ENCODE assay signal across 8 mouse cellular contexts in genomic region chr11:115823774-115824740, GRCm38 (mm10). TPM values are rescaled to one million over a fixed set of nuclear protein-coding genes. Genes with fewer than 3 reads are reported as not detected.
DNase-seq lines count a peak whose midpoint lies in the region; ATAC-seq and TF ChIP-seq lines count a peak whose summit lies in the region.

TSS of gene Llgl2 (plus strand) at chr11:115824049.

- DNase-seq in CH12.LX (ENCODE audit: extremely low read depth): peak; percentile 88
- peak; percentile 86 for DNase-seq in brain, adult 2 months (ENCODE audit: low read depth, low spot score)
- peak; percentile 97 for DNase-seq in kidney, postnatal 14 days
- DNase-seq in lung, postnatal 10 days: peak; percentile 93
- DNase-seq in ovary, postnatal 14 days (ENCODE audit: low spot score): peak; percentile 74
- DNase-seq in thymus, postnatal 10 days (ENCODE audit: low spot score in 2 of 2): peak; percentile 71 to 82

- no peak within 1 kb of the TSS for H3K27ac ChIP-seq in CH12.LX (ENCODE audit: insufficient read depth, low read depth)
- peak within 1 kb of the TSS; percentile 58; the same call in 1 of the 2 replicates for H3K27ac ChIP-seq in heart, embryonic 15.5 days

- dilution Hi-C loops in CH12.LX (cut with MboI; ENCODE audit: extremely low pct_ligation_motif_present, extremely low pct_unique_long_range_greater_than_20kb, low sequenced_read_pairs): no loop called here

- WGBS in heart, embryonic 15.5 days: under 1% methylated on average over 87 of the region's 87 CpGs

- peaks cover 5 to 29% of the 10 kb centered on the region in 2 experiments; a peak in 3 of 4 replicates for H3K4me1 ChIP-seq in CH12.LX (ENCODE audit: control insufficient read depth in 1 of 2, insufficient read depth in 2 of 2)
- peaks cover 29% of the 10 kb centered on the region for H3K4me1 ChIP-seq in heart, embryonic 15.5 days (replicated peaks)

- no peak for TF ChIP-seq EP300 in CH12.LX (IDR thresholded peaks at IDR 0.05; ENCODE audit: low read length)

- H3K9me3 ChIP-seq in CH12.LX (replicated peaks; ENCODE audit: low read length): no peaks in the 10 kb centered on the region
- no peaks in the 10 kb centered on the region for H3K9me3 ChIP-seq in heart, embryonic 15.5 days (replicated peaks)

- peak within 1 kb of the TSS; percentile 58 to 73 (median 65) for H3K4me3 ChIP-seq in CH12.LX (replicated peaks in 1 of 3; ENCODE audit: low read depth in 2 of 3, low read length in 2 of 3, poor library complexity in 1 of 3)
- H3K4me3 ChIP-seq in heart, embryonic 15.5 days: peak within 1 kb of the TSS; percentile 94

- TF ChIP-seq RAD21 in CH12.LX (IDR thresholded peaks at IDR 0.05; ENCODE audit: low read depth, low read length): no peak

- peak within 1 kb of the TSS; percentile 65 for H3K9ac ChIP-seq in CH12.LX (ENCODE audit: insufficient read depth, low read depth)
- peak within 1 kb of the TSS; percentile 79 for H3K9ac ChIP-seq in heart, embryonic 15.5 days

- peak; percentile 90 for TF ChIP-seq POLR2A in CH12.LX (IDR thresholded peaks at IDR 0.05; ENCODE audit: low read depth, low read length)

- in situ Hi-C loops in CH12.LX (cut with MboI; ENCODE audit: low pct_ligation_motif_present, low pct_unique_long_range_greater_than_20kb, low sequenced_read_pairs): no loop called here

- no peaks in the 10 kb centered on the region for H3K27me3 ChIP-seq in CH12.LX (replicated peaks)
- H3K27me3 ChIP-seq in heart, embryonic 15.5 days: no peaks in the 10 kb centered on the region

- peak; percentile 92 for ATAC-seq in erythroblast, adult 5-6 weeks (replicated peaks; ENCODE audit: low FRiP score, poor library complexity, severe bottlenecking)
- peak; percentile 93 for ATAC-seq in heart, embryonic 15.5 days (replicated peaks; ENCODE audit: insufficient number of reproducible peaks, insufficient read depth, low FRiP score, low read depth)

- peaks cover 28 to 45% of the 10 kb centered on the region in 2 experiments for H3K36me3 ChIP-seq in CH12.LX (replicated peaks in 1 of 2; ENCODE audit: control insufficient read depth in 1 of 2, insufficient read depth in 1 of 2, low read length in 1 of 2)
- peaks cover 31% of the 10 kb centered on the region for H3K36me3 ChIP-seq in heart, embryonic 15.5 days

- H3K4me2 ChIP-seq in CH12.LX (ENCODE audit: insufficient read depth, low read depth, poor library complexity, severe bottlenecking): peak within 1 kb of the TSS; percentile 93
- peak within 1 kb of the TSS; percentile 96 for H3K4me2 ChIP-seq in heart, embryonic 15.5 days

- H3K79me2 ChIP-seq in CH12.LX (replicated peaks; ENCODE audit: control insufficient read depth, extremely low read depth, insufficient read depth, poor library complexity, severe bottlenecking): no peaks in the 10 kb centered on the region

- no peak for TF ChIP-seq CTCF in CH12.LX (conservative IDR thresholded peaks at IDR 0.05 in 1 of 2, IDR thresholded peaks at IDR 0.05 in 1 of 2; ENCODE audit: low read depth in 2 of 2, low read length in 2 of 2)

TF ChIP-seq in CH12.LX, 34 proteins besides CTCF, POLR2A, EP300 and RAD21:
- peak; percentile 63 for TF ChIP-seq CHD2 (IDR thresholded peaks at IDR 0.05; ENCODE audit: low read length)
- peak; percentile 88 for TF ChIP-seq NELFE (IDR thresholded peaks at IDR 0.05; ENCODE audit: low read depth, low read length)
- TF ChIP-seq MEF2A (IDR thresholded peaks at IDR 0.05; ENCODE audit: borderline replicate concordance, low read depth, low read length): 0 out of 2 replicates have a peak, but pooled peaks have one; percentile 7
- TF ChIP-seq ELF1 (IDR thresholded peaks at IDR 0.05; ENCODE audit: low read depth, low read length): peak; percentile 79
- TF ChIP-seq SMC3 (IDR thresholded peaks at IDR 0.05; ENCODE audit: low read depth, low read length): no peak
- peak; percentile 33 for TF ChIP-seq NRF1 (IDR thresholded peaks at IDR 0.05; ENCODE audit: low read depth, low read length)
- peak; percentile 65; the same call in 1 of the 2 replicates for TF ChIP-seq SIN3A (IDR thresholded peaks at IDR 0.05; ENCODE audit: low read length)
- no peak for TF ChIP-seq ZKSCAN1 (IDR thresholded peaks at IDR 0.05; ENCODE audit: borderline replicate concordance, low read depth, low read length)
- peak; percentile 36 for TF ChIP-seq MXI1 (IDR thresholded peaks at IDR 0.05; ENCODE audit: low read depth, low read length)
- TF ChIP-seq TCF12 (IDR thresholded peaks at IDR 0.05; ENCODE audit: low read depth, low read length): peak; percentile 59; the same call in 1 of the 2 replicates
- peak; percentile 54 for TF ChIP-seq POLR2AphosphoS2 (IDR thresholded peaks at IDR 0.05; ENCODE audit: low read depth, low read length)
- TF ChIP-seq CHD1 (IDR thresholded peaks at IDR 0.05; ENCODE audit: low read depth, low read length): no peak
- peak; percentile 90 for TF ChIP-seq ZMIZ1 (IDR thresholded peaks at IDR 0.05; ENCODE audit: low read depth, low read length)
- no peak for TF ChIP-seq GABPA (IDR thresholded peaks at IDR 0.05; ENCODE audit: insufficient replicate concordance, low read depth, low read length)

RNA-seq across cellular contexts. Expression of gene Llgl2, which starts in this region (rescaled TPM):
- total RNA-seq in CH12.LX (2012; rRNA removed) (12.3 and 14.7 TPM in 2 replicates), CH12.LX (2014; rRNA removed) (3.8 and 4.4 TPM in 2 replicates)
- polyA plus RNA-seq in CH12.LX (2012; ENCODE audit: insufficient read length, low read depth): 6.8 and 9.2 TPM in 2 replicates
- total RNA-seq in erythroblast, adult 5-6 weeks (2015; ENCODE audit: low replicate concordance): 3.3 and 5.4 TPM in 2 replicates
- total RNA-seq in erythroblast, adult 5-6 weeks (2017; ENCODE audit: low replicate concordance): 0.34 TPM in 1 of 2 replicates, not detected in the other
- polyA plus RNA-seq in heart, embryonic 15.5 days (2015; fragmentation: Nextera tagmentation; extraction: Ambion mirVana): 12.7 and 17.2 TPM in 2 replicates
